Mouse (Mus musculus) adrenal gland, postnatal 10 days (tissue): ENCODE results near the gene Nfxl1. TPM values are rescaled to one million over a fixed set of nuclear protein-coding genes. Genes with fewer than 3 reads are reported as not detected.
A peak's percentile ranks its signal among the peaks of the same experiment; 100 is the strongest.
"Not testable (repeated sequence)": the region's sequence is repeated elsewhere in the genome, so short reads cannot be mapped to it uniquely, and the experiment has no call there.

Experiments
- DNase-seq: peaks from one replicate; pipeline ENCODE4 v3.0.0; 2021; ENCODE audit warnings: mixed read lengths
- long read RNA-seq, 2 experiments: library from polyadenylated mRNA; stranded (forward); transcript quantifications; one replicate each; pipeline ENCODE4 v2.0.0; 2021
- total RNA-seq, 2 experiments: library from RNA; stranded (reverse); gene quantifications; 2 replicates each; pipeline ENCODE4 v1.2.3; 2021

Gene Nfxl1
- 10 to 100 TPM; 13.4 to 18.1 TPM for total RNA-seq
- long read RNA-seq, experiment 1, partial matches to known transcripts, result 1 of 7 reads
- long read RNA-seq, experiment 1, other reads (novel, unspliced or antisense), result 0 of 7 reads
- long read RNA-seq, experiment 2, transcript Nfxl1-202 (23 exons, 3,712 nt), result major isoform, 5 of 9 reads
- long read RNA-seq, experiment 2, partial matches to known transcripts, result 0 of 9 reads
- long read RNA-seq, experiment 2, other reads (novel, unspliced or antisense), result 3 of 9 reads

DNA sequence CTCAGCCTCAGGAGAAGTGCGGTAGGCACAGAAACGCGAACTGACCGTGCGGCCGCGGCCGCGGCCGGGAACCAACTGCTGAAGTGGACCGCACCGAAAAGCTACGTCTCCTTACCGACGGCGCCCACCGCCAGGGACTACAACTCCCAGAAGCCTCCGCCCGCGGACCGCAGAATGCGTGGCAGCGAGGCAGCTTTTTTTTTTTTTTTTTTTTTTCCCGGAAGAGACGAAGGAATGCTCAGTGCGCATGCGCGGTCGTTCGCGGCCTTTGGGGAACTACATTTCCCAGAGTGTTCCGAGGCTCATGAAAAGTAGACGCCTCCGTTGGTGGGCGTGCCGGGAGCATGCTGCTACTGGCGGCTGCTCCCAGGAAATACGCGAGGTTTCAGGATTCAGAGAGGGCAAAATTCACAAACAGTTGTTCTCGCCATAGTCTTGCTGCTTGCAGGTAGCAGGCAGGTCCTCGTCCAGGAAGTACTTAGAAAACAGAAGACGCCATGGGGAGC, at the start of gene Nfxl1:
Gene Nfxl1 (minus strand): TSS at position 141 of the 506 bp plus-strand sequence.
- DNase-seq, result peak; percentile 96

DNA sequence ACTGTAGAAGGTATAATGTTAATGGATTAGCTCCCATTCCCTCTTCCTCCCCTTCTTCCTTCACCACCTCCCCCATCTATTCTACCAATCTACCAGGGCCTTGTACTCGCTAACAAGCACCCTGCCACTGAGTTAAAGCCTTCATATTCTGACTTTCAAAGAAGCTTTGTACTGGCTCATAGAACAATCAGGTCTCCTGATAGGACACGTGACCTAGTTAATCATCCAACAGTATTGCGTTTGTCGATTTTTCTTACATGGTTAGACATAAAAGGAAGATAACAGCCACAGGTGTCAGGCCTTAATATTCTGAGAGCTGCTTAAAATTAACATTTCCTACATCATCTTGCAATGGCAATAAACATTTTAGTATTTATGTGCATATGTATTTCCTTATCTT, 43.7 kb upstream of the Nfxl1 start:
- no peak for DNase-seq

DNA sequence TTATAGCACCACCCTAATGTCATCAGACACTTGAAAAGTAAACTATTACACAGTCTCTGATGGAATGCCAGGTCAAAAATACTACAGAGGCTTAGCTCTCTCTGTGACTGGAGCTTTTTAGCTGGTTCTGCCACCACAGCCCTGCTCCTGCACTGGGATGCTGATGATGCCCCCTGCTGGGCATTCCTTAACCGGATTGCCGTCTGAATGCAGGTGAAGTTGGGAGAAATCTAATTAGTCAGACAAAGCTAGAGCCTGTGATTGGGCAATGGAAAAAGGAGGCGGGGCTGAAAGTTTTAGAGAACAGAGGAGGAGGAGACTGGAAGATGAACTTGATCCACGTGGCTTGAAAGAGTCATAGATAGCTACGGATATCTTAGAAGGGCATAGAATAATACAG, 41.5 kb upstream of the Nfxl1 start:
- peak; percentile 74 for DNase-seq

DNA sequence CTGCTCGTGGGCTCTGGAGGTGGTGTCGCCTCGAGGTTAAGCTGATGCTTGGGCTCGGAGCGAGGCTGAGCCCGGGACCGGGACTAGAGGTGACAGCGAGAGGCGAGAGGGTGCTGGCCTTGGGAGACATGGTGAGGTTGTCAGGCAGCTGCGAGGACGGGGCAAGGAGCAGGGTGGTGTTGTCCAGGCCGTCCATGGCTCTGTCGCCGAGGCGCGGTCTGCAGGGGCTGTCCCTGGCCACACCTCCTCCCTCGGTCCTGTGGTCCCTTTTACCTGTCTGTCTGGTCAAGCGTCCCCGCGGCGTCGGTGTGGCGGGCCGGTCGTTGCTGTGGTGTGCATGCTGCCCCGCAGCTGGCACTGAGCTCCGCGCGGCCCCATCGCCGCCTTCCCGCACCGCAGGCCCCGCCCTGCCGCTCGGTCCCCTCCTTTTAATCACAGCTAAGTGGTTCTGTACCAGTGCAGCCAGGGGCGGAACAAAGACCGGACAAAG, 27.8 kb upstream of the Nfxl1 start, which contains the start of gene Gm5868:
Gene Gm5868 (minus strand): TSS at position 360 of the 490 bp plus-strand sequence.
- DNase-seq, result peak; percentile 15

DNA sequence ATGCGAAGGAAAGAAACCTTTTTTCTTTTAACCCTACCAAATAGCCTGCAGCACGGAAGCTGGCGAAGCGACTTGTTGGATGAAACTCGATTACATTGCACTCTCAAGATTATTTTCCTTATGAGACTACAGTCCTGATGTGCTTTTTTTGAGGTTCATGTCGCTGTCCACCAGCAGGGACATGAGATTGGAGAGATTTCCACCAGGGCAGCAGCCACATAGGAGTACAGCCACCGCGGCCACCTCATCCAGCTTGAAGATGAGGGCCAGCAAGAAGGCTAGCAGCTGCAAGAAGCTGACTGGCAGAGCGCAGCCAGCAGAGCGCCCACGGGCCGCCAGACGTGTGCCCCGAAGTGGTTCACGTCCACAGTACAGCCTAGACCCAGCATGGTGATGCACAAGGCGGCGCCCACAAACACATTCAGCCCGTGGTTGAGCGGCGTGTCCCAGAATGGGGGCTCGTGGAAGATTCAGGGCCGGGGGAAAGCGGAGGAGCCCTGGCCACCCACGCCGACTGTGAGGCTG, 27.2 kb upstream of the Nfxl1 start:
- not testable (repeated sequence) for DNase-seq

DNA sequence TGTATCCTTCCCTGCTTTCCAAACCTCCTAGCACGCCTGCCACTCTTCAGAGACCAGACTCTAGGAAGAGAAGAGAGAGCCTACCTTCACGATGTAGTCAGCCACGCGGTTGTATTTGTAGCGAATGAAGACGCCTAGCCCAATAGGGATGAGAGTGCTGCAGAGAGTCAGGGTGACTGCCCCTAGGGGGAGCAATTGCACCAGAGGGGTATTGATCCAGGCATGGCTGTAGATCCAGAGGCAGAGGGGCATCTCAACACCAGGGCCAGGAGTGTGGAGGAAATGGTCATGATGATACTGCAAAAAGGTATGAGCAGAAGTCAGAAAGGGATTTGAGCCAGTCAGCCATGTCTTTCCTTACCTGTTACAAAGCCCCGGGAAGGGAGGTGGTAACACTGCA, 26.6 kb upstream of the Nfxl1 start:
- peak; percentile 10 for DNase-seq

DNA sequence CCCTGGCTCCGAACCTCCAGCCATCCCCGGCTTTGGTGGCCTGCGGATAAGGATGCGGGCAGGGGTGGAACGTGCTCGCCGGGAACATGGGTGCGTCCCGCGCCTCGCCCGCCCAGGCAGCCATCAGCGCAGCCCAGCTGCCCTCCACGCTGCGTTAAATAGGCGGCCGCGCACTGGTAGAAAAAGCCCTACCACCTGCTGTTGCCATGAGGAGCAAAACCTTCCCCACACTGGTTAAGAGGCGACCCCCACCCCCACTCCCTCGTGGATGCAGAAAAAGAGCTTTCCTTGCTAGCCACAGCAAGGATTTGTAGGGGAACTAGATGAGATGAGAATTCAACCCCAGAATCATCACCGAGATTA, 21.5 kb upstream of the Nfxl1 start, which contains the start of gene Zar1:
Gene Zar1 (minus strand): TSS at position 285 of the 363 bp plus-strand sequence.
- DNase-seq, result not testable (repeated sequence)

DNA sequence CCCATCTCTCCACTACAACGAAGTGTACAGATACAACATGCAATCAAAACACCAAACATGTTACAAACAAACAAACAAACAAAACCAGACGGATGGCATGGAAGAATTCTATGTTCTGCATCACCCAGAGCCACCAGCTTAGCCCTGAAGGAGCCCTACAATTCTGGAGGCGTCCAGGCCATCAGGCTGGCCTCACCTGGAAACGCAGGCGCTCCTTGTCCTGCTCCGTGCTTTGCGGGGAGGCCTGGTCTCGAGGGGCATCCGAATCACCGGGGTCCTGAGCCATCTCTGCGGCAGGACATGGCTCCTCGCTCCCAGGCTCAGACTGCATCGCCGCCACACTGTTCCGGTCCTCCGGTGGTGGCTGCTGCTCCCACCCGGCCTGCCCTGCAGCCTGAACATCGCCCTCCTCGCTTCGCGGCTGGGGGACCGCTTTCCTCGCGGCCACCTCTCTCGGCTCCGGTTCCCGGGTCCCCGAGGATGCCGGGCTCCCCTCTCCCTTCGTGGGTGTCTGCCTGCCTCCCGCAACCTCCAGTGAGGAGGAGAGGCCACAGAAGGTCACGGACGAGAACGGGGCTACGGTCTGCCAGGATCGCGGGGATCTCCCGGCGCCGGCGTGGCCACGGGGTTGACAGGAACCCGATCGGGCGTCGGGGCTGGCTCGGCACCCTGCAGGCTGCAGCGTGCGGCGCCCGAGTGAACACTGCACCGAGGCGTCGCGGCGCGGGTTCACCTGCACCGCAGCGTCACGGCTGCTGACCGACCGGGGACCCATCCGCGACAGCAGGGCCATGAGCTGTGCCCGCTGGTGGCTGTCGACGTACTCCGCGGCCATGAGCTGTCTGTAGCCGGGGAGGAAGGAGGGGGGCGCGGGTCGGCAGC, 20.8 kb upstream of the Nfxl1 start:
- DNase-seq, result peak; percentile 26

DNA sequence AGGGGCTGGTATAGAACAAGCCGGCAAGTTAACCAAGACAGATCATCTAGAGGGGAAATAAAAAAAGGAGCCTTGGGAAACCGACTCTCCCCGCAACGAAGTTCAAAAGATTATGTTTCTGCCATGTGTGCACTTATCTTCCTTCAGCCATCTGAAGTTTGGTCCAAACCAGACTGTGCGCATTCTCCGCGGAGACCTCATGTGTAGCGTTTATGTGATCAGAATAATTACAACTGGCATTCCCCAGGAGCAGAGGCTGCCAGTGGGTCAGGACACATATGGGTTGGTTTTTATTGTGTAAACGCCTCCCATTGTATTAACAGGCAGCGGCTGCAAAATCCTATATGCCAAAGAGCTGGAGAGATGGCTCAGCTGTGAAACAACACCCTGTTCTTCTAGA, 20.1 kb upstream of the Nfxl1 start:
- not testable (repeated sequence) for DNase-seq

DNA sequence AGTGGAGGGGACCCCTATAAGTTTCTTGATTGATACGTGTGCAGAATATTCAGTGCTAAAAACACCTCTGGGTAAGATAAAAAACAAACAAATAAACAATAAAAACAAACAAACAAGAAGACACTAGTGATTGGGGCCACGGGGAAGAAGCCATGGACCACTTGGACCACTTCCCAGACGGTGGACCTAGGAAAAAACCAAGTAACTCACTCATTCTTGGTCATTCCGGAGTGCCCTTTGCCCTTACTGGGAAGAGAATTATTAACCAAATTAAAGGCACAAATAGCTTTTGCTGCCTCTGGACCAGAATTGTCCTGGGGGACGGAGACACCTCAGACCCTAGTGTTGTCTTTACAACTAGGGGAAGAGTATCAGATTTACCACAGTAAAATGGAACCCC, 6.1 kb upstream of the Nfxl1 start:
- no peak for DNase-seq

DNA sequence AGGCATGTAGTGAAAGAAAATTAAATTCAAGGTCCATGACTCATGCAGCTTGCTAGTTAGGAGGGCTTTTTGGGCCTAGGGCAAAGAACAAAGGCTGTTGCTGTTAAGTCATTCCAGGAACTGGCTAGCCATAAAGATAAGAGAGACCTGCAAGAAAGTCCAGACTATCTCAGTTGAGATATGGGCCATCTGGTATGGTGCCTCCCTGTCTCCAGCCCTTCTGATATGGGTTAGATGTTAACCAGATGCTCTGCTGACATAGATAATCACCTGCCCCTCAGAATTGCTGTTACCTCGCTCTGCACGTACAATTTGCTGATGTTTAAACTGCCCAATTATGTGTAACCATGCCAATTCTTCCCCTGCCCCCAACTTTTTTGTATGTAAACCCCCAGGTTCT, 3.7 kb upstream of the Nfxl1 start:
- not testable (repeated sequence) for DNase-seq

DNA sequence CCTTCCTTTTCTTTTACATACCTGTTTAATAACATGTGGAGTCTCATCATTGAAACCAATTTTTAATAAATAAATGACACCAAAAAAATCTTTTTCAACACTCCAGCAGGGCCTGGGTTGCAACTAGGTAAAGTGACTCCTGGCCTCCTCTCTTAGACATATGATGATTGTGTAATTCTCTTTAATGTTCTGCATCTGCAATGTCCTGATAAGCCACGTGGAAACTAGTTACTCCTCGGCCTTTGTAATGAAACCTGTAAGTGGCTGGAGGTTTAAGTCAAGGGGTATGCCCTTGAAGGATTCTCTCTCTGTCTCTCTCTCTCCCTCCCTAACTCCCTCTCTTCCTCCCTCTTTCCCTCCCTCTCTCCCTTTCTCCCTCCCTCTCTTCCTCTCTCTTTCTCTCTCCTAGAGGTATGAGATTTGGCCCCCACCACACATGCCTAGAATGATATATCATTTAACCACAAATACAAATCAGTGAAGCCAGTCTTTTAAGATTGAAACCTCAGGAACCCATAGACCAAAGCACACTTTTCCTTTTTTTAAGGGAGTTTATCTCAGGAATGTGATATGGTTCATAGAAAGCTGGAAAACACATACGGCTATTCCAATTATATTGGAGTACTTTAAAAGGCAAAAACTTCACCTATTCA, 1.6 kb upstream of the Nfxl1 start:
- DNase-seq, result no peak

DNA sequence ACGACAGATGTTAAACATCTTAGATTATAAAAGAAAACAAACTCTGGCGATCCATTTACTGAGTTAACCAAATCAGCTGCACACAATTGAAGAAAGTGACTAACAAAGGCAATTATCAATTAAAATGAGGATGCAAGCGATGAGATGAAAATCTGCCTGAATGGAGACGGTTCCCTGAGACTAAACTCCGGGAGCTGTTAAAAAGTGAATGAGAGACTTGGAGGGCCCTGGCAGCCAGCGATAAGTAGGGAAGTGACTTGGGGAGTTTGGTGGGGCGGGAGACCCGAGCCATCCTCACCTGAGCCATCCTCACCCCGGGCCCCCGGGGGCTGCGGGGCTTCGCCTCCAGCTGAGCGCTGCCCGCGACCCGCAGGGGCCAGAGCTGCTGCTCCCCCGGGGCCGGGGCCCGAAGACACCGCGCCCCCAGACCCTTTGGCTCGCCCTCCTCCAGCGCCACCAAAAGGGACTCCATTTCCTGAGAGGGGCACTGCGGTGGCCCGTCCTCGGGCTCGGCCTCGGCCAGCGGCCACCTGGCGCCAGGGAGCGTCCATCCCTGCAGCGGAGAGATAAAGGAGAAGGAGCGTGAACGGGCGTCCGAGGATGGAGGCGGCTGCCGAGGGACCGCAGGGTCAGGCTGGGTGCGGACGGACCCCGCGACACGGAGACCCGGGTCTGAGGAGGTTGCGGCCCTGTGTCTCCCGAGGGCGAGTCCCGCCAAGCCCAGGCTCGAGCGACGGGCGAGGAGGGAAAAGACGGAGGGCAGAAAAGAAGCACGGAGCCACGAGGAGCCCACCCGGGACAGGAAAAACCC, 563 bp downstream of the Nfxl1 start:
- no peak for DNase-seq

DNA sequence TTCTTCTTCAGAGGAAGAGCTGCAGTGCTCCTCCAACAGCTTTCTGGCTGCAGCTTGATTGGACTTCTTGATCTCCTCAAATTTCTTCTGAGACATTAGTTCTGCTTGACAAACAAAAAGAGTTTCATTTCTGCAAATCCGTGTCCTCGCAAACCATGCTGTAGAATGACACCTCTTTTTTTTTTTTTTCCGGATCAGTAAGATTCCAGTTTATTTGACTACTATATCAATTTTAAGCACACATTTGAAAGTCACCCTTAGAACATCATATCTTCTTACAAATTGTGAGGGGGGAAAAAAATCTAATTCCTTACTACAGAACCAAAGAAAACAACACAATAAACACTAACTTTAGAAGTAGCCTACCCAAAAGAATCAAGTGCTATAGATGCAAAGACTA, 3.2 kb downstream of the Nfxl1 start:
- no peak for DNase-seq

DNA sequence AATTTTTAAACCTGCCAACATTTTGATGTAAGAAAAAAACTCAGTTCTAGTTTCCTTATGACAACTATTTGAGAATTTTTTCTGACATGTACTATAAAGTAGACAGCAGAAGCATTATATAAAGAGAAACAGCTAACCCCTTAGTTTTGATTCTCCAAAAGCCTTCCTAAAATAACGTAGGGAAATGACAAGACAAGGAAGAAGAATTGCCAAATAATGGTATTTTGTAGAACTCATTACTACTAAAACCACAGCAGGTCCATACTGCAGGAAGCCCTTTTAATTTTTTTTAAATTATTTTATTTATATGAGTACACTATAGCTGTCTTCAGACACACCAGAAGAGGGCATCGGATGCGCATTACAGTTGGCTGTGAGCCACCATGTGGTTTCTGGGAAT, 8.3 kb downstream of the Nfxl1 start:
- no peak for DNase-seq

DNA sequence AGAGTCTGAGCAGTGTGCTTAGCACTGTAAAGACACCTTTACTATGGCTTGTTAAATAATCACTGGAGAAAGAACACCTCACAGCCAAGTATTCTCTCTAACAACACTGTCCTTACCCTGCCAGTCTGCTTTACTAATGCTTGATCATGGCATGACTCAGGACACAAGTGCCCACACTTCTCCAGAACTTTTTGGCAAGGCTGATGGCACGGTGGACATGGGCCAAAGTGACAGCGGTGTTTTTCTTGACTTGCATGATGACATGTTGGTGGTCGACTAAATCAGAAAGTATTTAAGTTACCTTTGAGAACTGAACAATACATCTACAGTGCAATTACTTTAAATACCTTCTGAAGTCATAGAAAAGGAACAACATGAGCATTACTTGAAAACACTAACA, 30.6 kb downstream of the Nfxl1 start:
- peak; percentile 59 for DNase-seq

DNA sequence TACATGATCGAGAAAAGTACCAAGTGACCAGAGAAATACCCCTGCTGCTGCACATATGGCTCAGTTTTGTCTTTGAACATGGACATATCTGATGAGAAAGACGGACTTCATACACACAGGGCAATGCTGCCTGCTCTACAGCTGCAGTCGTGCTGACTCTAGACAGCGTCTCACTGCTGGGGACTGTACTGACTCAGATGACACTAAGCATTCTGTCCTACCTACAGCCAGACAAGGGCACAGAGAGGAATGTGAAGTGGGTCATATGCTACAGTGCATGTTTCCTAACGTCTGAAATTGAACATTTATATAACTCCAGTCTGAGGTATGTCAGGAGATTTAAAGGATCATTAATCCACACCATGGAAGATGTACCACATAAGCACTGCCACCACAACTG, 45.7 kb downstream of the Nfxl1 start:
- no peak for DNase-seq

DNA sequence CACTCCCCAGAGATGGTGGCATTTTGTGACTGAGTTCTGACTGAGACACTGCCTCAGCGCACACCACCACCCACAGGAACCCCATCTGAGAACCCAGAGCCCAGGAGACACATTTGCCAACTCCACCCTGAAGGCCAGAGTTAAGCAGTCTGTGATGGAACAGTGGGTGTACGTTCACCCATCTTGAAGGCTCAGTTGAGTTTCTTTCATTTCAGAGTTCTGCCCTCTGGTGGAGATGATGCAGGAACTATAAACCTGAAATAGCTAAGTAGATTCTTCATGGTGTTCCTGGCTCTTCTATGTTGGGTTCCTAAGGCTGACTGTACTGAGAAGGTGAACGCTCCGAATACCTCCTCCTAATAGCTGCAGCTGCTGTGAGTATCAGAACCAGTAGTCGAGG, 53.7 kb downstream of the Nfxl1 start:
- peak; percentile 21 for DNase-seq

DNA sequence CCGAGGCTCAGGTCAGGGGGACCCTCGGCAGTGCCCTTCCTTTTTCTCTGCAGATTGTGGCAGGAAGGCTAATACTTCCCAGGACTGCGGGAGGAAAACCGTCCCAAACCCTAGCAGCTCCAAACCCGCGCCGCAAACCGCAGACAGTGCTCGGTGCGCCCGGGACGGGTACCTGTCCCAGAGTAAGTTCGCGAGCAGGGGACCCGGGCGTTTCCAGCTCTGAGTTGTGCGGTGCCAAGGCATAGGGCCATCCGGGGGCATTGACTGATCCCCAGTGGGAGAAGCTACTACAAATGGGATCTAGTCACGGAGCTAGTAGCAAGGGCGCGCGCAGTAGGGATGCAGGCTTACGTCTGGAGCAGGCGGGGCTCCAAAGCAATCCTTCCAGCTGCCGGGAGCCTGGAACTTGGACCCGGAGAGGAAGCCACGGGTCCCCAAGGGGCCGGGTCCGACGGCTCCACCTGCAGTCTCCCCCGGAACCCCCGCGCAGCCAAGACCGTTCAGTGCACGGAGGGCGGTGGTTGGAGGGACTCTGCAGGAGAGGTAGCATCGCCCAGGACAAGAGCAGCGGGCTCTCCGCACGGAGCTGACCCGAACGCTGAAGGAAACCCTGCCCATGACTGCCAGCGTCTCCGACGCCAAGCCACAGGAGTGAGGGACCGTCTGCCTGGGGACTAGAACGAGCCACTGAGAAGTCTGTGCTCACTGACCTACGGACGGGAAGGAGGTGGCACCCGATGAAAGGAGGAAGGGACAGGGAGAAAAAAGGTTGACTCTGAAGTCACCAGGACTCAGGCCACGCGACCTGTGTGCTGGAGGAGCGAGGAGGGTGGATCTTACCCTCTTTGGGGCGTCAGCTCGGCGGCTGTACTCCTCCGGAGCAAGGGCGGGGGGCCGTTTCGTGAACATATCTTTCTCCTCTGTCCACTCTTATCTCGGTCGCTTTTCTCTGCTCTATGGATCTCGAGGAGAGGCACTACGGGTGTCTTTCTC, 55.7 kb downstream of the Nfxl1 start, which contains the start of gene Corin:
Gene Corin (minus strand): TSS at position 943 of the 993 bp plus-strand sequence.
- DNase-seq, result peak; percentile 26

DNA sequence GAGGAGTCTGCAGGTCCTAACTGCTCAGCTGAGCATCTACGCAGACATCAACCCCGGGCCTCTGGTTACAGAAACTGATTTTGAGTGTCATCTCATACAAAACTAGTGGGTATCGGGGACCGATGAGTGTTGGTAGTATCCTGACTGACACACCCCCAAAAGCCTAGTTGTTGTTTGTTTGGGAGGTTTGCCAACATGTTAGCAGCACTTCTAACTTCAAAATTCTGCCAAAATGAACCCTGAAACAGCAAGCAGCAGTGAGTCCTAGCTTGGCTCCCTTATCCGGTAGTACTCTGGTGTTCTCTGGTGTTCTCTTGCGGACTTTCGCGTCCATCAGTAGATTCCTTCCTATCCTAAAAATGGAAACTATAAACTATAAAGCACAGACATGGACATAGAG, 56.7 kb downstream of the Nfxl1 start:
- DNase-seq, result no peak
